Mouse (Mus musculus): Measurements from ENCODE around the gene Ppp2r5a.

Gene Ppp2r5a

DNA sequence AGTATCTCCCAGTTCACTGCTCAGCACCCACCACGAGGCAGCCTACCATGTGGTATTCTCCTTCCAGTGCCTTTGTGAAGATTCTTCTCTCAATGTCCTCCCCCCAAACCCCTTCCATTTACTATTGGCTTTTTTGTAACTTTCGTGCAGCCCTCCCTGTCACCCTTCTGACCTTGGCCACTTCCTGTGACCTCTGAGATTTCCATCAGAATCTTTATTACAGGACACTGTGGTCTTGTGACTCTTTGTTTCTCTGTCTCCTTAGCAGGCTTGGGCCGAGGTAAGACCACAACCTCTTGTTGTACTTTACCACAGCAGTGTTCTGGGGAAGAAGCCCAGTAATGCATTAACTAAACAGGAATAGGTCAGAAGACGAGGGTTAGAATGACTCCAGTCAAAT is 15.9 kb upstream of the Ppp2r5a start:
- no peak for DNase-seq (ENCODE audit: low spot score in 2 of 2)

- DNase-seq (ENCODE audit: low spot score in 2 of 2): no peak
These were observed 14.0 kb upstream of the Ppp2r5a start for GRCm38 (mm10) chr1:191417111-191417510.

GRCm38 (mm10) chr1:191416611-191417010 is 13.5 kb upstream of the Ppp2r5a start:
- no peak for DNase-seq (ENCODE audit: low spot score in 2 of 2)

GRCm38 (mm10) chr1:191414432-191414831 is 11.4 kb upstream of the Ppp2r5a start:
- DNase-seq (ENCODE audit: low spot score in 2 of 2): peak; percentile 21 to 33

DNA sequence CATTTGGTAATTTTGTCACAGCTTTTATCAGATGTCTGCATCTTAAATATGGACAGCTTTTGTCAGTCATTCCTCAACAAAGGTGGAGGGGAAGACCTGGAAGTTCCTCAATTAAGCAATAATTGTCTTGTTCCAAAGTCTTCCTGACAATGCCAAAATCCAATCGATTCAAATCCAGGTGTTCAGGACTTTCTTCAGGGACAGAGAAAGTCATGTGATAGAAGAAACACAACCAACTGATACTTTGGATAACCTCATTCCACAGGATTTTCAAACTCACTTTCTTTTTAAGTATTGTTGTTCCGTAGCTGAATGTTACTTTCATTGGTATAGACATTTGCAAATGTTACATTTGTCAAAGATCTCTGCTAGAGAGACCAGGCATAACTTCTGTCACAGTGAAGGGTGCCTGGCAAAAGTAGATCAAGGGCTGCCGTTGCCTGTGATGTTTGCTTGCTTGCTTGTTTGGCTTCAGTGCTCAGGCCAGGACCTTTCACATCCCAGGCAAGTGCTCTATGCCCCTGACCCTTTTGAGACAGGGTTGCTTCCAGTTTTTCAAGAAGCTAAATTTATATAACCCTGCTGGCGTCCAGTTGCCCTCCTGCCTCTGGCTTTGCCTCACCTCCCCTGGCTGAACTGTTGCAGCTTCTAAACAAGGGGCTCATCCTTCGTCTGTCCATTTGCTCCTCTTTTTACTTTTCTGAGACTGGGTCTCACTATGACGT is 10.8 kb upstream of the Ppp2r5a start:
- DNase-seq (ENCODE audit: low spot score in 2 of 2): no peak

DNA sequence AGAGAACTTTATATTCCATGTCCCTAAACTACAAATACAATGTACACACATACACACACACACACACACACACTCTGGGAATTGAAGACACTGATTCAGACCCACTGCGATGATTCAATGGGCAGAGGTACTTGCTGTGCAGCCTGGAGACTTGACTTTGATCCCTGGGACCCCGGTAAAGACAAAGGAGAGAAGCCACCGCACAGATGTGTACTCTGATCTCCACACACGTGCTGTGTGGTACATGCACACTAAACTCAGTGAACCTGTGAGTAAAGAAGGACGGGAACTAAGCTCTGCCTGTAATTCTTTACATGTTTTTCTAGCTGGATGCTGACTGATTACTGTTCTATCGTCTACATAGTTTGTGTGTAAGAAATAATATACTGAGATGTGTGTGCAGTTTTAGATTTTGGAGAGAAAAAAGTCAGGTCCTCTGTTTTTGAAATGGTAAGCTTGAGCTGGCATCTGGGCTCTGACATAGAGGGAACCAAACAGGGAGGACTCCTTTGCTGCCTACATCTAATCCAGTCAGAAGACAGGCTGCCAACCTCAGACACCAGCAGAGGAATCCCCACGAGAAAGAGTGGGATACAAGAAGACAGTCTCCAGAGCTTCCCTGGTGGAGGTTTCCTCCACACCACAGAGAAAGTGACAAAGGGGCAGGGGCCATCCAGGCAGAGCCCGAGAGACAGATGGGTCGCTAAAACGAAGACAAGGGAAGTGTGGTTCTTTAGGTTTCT is 7.4 kb upstream of the Ppp2r5a start:
- DNase-seq (ENCODE audit: low spot score in 2 of 2): no peak

GRCm38 (mm10) chr1:191407246-191407645 is 4.2 kb upstream of the Ppp2r5a start:
- DNase-seq (ENCODE audit: low spot score in 2 of 2): no peak

GRCm38 (mm10) chr1:191406516-191406915 is 3.4 kb upstream of the Ppp2r5a start:
- DNase-seq (ENCODE audit: low spot score in 2 of 2): no peak

- DNase-seq (ENCODE audit: low spot score in 2 of 2): no peak
These were observed 1.8 kb upstream of the Ppp2r5a start for GRCm38 (mm10) chr1:191404721-191405329.

GRCm38 (mm10) chr1:191404301-191404700 is 1.2 kb upstream of the Ppp2r5a start:
- no peak for DNase-seq (ENCODE audit: low spot score in 2 of 2)

DNA sequence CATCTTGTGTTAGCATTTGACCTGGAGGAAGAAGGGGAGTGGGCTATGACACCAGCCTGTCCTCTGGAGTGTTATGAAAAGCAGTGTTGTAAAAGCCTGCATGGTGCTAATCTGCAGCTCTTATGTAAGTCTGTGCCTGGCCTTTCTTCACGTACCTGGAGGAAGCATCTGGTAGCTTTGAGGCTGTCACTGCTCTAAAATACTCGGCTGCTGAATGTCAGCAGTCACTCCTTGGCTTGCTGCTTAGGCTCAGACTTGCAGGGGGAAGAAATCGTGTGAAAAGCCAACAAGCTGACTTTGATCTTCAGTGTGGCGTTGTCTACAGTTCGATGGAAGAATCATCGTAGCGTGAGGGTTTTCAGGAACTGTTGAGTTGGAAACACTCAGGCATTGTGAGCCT is 566 bp downstream of the Ppp2r5a start:
- DNase-seq (ENCODE audit: low spot score in 2 of 2): no peak

- peak; percentile 99 to 100 for DNase-seq (ENCODE audit: low spot score in 2 of 2)
These were observed 5.9 kb downstream of the Ppp2r5a start for GRCm38 (mm10) chr1:191396897-191397849.

DNA sequence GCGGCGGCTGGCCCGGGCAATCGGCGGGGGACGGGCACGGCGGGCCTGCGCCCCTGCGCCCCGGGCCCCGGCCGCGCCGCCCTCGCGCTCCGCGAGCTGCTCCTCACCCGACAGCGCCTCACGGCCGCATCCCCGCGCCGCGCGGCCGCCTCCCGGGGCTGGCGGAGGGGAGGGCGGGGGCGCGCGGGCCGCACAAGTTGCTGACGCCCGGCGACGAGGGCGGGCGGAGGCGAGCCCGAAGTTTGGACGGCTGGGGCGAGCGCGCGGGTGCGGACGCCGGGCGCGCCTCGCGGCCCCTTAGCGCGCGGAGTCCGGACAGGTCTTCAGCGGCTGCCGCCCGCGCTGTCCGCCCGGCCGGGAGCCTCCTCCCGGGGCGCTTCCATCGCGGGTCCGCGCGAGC is 6.6 kb downstream of the Ppp2r5a start:
- no peak for DNase-seq (ENCODE audit: low spot score in 2 of 2)

DNA sequence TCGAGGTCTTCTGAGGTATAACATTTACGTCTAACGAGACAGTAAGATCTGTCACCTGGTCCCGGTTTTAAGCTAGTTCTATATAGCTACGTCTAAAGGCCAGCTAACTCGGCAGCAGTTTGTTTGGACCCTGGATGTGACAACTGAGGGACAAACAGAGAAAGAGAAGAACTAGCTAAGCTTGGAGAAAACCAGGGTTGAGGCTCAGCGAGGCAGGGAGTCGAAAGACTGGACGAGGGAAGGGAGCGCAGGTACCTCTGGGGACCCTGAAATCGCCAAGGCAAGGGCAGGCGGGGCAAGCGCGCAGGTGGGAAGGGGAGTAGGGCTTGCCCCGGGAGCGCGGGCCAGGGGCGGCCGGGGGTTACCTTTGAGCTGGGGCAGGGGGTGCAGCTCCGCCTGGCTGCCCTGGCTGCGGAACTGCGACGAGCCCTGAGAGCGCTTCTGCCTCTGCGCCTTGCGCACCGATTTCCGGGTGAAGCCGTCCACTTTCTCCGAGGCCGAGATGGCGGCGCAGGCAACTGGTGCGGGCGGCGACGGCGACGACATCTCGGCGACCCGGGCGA is 7.1 kb downstream of the Ppp2r5a start:
- DNase-seq (ENCODE audit: low spot score in 2 of 2): peak in 1 of 2 experiments; percentile 46

DNA sequence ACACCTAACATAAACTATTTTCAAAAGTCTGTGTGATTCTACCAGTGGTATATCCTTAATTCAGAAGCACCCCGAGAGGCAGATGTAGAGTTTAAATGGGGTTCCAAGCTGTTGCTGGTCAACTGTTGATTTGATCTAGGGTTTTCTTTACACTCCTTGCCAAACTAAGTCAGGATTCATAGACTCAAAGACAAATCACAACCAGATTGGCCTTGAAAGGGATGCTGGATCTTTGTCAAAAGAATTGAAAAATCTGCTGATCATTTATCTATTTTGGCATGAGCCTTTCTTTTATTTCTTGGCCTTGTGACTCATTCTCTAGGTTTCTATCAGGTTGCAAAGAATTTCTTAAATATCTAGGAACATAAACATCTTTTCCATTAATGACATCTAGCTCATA is 7.9 kb downstream of the Ppp2r5a start:
- DNase-seq (ENCODE audit: low spot score in 2 of 2): no peak

- no peak for DNase-seq (ENCODE audit: low spot score in 2 of 2)
These were observed 8.9 kb downstream of the Ppp2r5a start for GRCm38 (mm10) chr1:191394126-191394525.

DNA sequence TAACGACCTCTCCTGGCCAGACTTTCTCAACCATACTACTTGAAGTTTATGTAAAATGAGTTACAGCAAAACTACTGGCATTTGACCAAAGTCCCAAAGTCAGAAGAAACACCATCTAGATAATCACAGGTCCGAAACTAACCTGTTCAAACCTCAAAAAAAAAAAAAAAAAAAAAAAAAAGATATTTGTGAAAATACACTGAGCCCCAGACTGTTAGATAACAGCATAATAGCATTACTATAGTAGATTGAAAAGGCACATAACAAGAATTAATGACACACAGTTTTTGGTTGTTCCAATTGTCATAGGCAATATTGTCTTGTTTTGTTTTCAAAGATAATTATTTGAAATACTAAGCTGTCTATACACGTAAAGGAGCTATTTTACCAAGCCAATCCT is 9.5 kb downstream of the Ppp2r5a start:
- no peak for DNase-seq (ENCODE audit: low spot score in 2 of 2)

DNA sequence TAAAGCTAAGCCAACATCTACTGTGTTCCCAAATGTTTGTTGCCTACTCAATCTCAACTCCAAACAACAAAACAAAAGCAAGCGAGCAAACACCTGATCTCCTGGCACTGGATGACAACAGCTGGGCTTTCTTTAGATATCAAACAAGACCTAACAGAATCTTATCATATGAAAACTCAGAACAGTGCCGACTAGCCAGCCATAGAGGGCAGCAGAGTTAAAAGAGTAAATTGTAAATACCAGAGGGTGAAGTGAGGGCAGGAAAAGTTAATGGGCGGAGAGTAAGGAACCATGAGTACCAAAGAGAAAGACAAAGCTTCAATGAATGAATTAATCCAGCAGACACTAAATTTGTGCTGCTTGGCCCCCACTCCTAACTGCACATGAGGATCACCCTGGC is 11.8 kb downstream of the Ppp2r5a start:
- peak in 1 of 2 experiments; percentile 37 for DNase-seq (ENCODE audit: low spot score in 2 of 2)

GRCm38 (mm10) chr1:191384786-191385430 is 18.2 kb downstream of the Ppp2r5a start:
- no peak for DNase-seq (ENCODE audit: low spot score in 2 of 2)

DNA sequence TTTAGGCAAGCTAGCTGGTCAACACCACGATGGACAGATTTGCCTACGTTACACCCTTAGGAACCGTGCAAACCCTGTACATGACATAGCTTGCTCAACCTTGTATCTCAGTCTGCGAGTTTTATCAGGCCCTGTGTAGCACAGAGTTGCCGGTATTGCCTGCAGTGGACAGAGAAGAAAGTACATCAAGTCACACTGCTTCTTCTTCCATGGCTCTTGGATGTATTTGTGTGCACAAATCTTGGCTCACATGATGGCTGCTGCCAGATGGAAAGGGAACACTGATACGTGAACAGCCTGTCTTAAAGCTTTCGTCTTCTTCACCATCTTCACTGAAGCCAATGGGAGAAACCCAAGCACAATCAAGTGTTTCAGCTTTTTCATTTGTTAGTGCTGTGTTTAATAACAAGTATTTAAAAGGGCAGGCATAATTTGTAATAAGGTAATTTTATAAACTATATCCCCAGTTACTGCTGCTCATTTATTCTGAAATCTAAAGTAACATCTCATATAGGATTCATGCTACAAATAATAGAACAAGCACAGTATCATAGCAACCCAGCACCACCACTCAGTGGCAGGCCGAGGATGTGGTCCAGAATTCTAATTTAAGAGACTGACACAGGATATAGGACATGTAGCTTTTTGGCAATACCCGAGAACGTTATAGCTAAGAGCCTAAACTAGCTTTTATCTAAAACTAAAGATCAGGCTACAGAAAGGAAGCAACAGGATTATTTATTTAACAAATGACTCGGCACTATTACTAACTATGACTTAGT is 20.9 kb downstream of the Ppp2r5a start:
- no peak for DNase-seq (ENCODE audit: low spot score in 2 of 2)

All from frontal cortex, postnatal 10 days (tissue).